Mouse (Mus musculus) MEL (cell line): ENCODE data around the gene Tnpo1. TPM values are rescaled to one million over a fixed set of nuclear protein-coding genes. Genes with fewer than 3 reads are reported as not detected.
A peak's percentile ranks its signal among the peaks of the same experiment; 100 is the strongest.

Source experiments
- DNase-seq: peaks from one replicate; pipeline ENCODE4 v3.0.0; 2011; ENCODE audit warnings: low read depth, low spot score
- H3K27ac ChIP-seq: 2 replicates; pipeline ENCODE4 v1.5.1; 2012; ENCODE audit warnings: low read depth, mild to moderate bottlenecking, control low read depth, low read length, moderate library complexity; ENCODE audit not compliant: control insufficient read depth
- H3K27me3 ChIP-seq, 2 experiments: fragments of 150-350 bp in 1 of 2; sonication (generic) in 1 of 2; 2 replicates each; pipeline ENCODE4 v1.6.1; 2012; ENCODE audit warnings: low read length in 2 of 2, mild to moderate bottlenecking in 2 of 2, improper control_type of control experiment in 1 of 2, moderate library complexity in 1 of 2; ENCODE audit not compliant: insufficient read depth in 2 of 2, control insufficient read depth in 1 of 2
- H3K36me3 ChIP-seq, 2 experiments: 2 replicates each; pipeline ENCODE4 v1.6.1; 2012 to 2014; ENCODE audit warnings: low read length in 2 of 2, improper control_type of control experiment in 1 of 2, inconsistent platforms in 1 of 2, mild to moderate bottlenecking in 1 of 2; ENCODE audit not compliant: insufficient read depth in 2 of 2, control insufficient read depth in 1 of 2
- H3K4me1 ChIP-seq, 2 experiments: fragments of 150-350 bp in 1 of 2; sonication (generic) in 1 of 2; 2 replicates each; pipeline ENCODE4 v1.6.1; 2012; ENCODE audit warnings: low read length in 2 of 2, improper control_type of control experiment in 1 of 2, mild to moderate bottlenecking in 1 of 2; ENCODE audit not compliant: insufficient read depth in 2 of 2, control insufficient read depth in 1 of 2
- H3K4me3 ChIP-seq, 2 experiments: fragments of 150-350 bp in 1 of 2; sonication (generic) in 1 of 2; 2 replicates each; pipeline ENCODE4 v1.5.1; 2012; ENCODE audit warnings: low read depth in 2 of 2, low read length in 2 of 2, mild to moderate bottlenecking in 2 of 2, moderate library complexity in 2 of 2, control low read depth in 1 of 2, improper control_type of control experiment in 1 of 2; ENCODE audit not compliant: control insufficient read depth in 1 of 2, insufficient read depth in 1 of 2
- H3K79me2 ChIP-seq: 2 replicates; pipeline ENCODE4 v1.6.1; 2012; ENCODE audit warnings: mild to moderate bottlenecking, low read length, moderate library complexity; ENCODE audit not compliant: control insufficient read depth, poor library complexity, insufficient read depth
- H3K9ac ChIP-seq: 2 replicates; pipeline ENCODE4 v1.6.1; 2012; ENCODE audit warnings: low read depth, mild to moderate bottlenecking, control low read depth, low read length, moderate library complexity; ENCODE audit not compliant: control insufficient read depth, poor library complexity, severe bottlenecking
- H3K9me3 ChIP-seq: fragments of 150-350 bp; sonication (generic); replicated peaks from 2 replicates; pipeline ENCODE4 v1.6.1; 2012; ENCODE audit warnings: mild to moderate bottlenecking, low read length, improper control_type of control experiment, moderate library complexity; ENCODE audit not compliant: insufficient read depth
- JUND ChIP-seq: IDR thresholded peaks from 2 replicates; pipeline ENCODE4 v1.6.1; 2011; ENCODE audit warnings: low read depth, mild to moderate bottlenecking, improper control_type of control experiment, low read length
- MAX ChIP-seq: IDR thresholded peaks from 2 replicates; pipeline ENCODE4 v1.6.1; 2011; ENCODE audit warnings: low read length, improper control_type of control experiment
- MYB ChIP-seq: IDR thresholded peaks from 2 replicates; pipeline ENCODE4 v1.6.1; 2011; ENCODE audit warnings: mild to moderate bottlenecking, low read depth, low read length, improper control_type of control experiment
- MYC ChIP-seq: IDR thresholded peaks from 2 replicates; pipeline ENCODE4 v1.6.1; 2011; ENCODE audit warnings: low read depth, mild to moderate bottlenecking, low read length, improper control_type of control experiment, moderate library complexity
- POLR2AphosphoS5 ChIP-seq: IDR thresholded peaks from 2 replicates; pipeline ENCODE4 v1.6.1; 2012; ENCODE audit warnings: low read depth, borderline replicate concordance, mild to moderate bottlenecking, inconsistent platforms, low read length, moderate library complexity, mixed read lengths
- RCOR1 ChIP-seq: IDR thresholded peaks from 2 replicates; pipeline ENCODE4 v1.6.1; 2012; ENCODE audit warnings: low read depth, mild to moderate bottlenecking, inconsistent platforms, low read length, improper control_type of control experiment
- SIN3A ChIP-seq: IDR thresholded peaks from 2 replicates; pipeline ENCODE4 v1.6.1; 2012; ENCODE audit warnings: low read length, improper control_type of control experiment, inconsistent platforms
- UBTF ChIP-seq: IDR thresholded peaks from 2 replicates; pipeline ENCODE4 v1.6.1; 2012; ENCODE audit warnings: low read depth, mild to moderate bottlenecking, inconsistent platforms, low read length, improper control_type of control experiment, moderate library complexity, borderline replicate concordance; ENCODE audit not compliant: insufficient read depth
- USF1 ChIP-seq: IDR thresholded peaks from 2 replicates; pipeline ENCODE4 v1.6.1; 2014; ENCODE audit warnings: low read depth, mild to moderate bottlenecking, inconsistent platforms, low read length, improper control_type of control experiment, moderate library complexity
- ZKSCAN1 ChIP-seq: IDR thresholded peaks from 2 replicates; pipeline ENCODE4 v1.6.1; 2012; ENCODE audit warnings: low read depth, mild to moderate bottlenecking, inconsistent platforms, low read length, improper control_type of control experiment, moderate library complexity
- ZNF384 ChIP-seq: IDR thresholded peaks from 2 replicates; pipeline ENCODE4 v1.6.1; 2012; ENCODE audit warnings: low read depth, mild to moderate bottlenecking, inconsistent platforms, low read length, improper control_type of control experiment
- polyA plus RNA-seq, 2 experiments: library from polyadenylated mRNA; stranded (reverse) in 1 of 2; unstranded in 1 of 2; fragments of >175 nt in 1 of 2; fragments of >200 nt in 1 of 2; gene quantifications; 2 replicates each; pipeline versions ENCODE4 v1.2.1 to v1.2.4; 2012; ENCODE audit warnings: low replicate concordance in 2 of 2, low read depth in 1 of 2; ENCODE audit not compliant: insufficient read length in 2 of 2, insufficient read depth in 1 of 2, missing spikeins in 1 of 2
- total RNA-seq: library from RNA; depleted of rRNA; stranded (reverse); fragments of 300-350 nt; gene quantifications from 2 replicates; pipeline ENCODE4 v1.2.3, GENCODE M21; 2012

The Tnpo1 gene
- total and polyA plus RNA-seq, 3 experiments, result 48.0 to 123 (median 89.6) TPM

- peaks cover 0 to 19% of the 10 kb centered on the region in 2 experiments; a peak in 2 of 4 replicates for H3K36me3 ChIP-seq
- no peak for TF ChIP-seq UBTF
- TF ChIP-seq ZNF384, result no peak
- no peak for TF ChIP-seq MYB
- peak; percentile 66; the same call in 1 of the 2 replicates for TF ChIP-seq SIN3A
- TF ChIP-seq RCOR1, result 0 out of 2 replicates have a peak, but pooled peaks have one; percentile 27
- H3K9me3 ChIP-seq, result no peaks in the 10 kb centered on the region
- peak overlapping the region; percentile 80 to 83 for H3K4me3 ChIP-seq
- H3K27ac ChIP-seq, result peak overlapping the region; percentile 46
- DNase-seq, result peak; percentile 65
- H3K9ac ChIP-seq, result peak overlapping the region; percentile 91
- H3K27me3 ChIP-seq, result no peaks in the 10 kb centered on the region
- peaks cover 8 to 11% of the 10 kb centered on the region in 2 experiments for H3K4me1 ChIP-seq
- peaks cover 20% of the 10 kb centered on the region for H3K79me2 ChIP-seq
Measured at GRCm38 (mm10) chr13:98814275-98815040, 111.7 kb downstream of the Tnpo1 start.

- H3K4me3 ChIP-seq, result peak overlapping the region; percentile 80 to 83
- no peak for TF ChIP-seq JUND
- no peak for TF ChIP-seq POLR2AphosphoS5
- TF ChIP-seq MYC, result peak; percentile 48; the same call in 1 of the 2 replicates
- peak; percentile 72 for TF ChIP-seq MAX
- TF ChIP-seq USF1, result peak; percentile 38; the same call in 1 of the 2 replicates
- no peaks in the 10 kb centered on the region for H3K9me3 ChIP-seq
- peak; percentile 54 for DNase-seq
- peak overlapping the region; percentile 91 for H3K9ac ChIP-seq
- H3K27ac ChIP-seq, result peak overlapping the region; percentile 46; the same call in 1 of the 2 replicates
- peaks cover 20% of the 10 kb centered on the region for H3K79me2 ChIP-seq
- no peaks in the 10 kb centered on the region for H3K27me3 ChIP-seq
- peaks cover 8 to 17% of the 10 kb centered on the region in 2 experiments for H3K4me1 ChIP-seq
- peaks cover 0 to 21% of the 10 kb centered on the region in 2 experiments; a peak in 2 of 4 replicates for H3K36me3 ChIP-seq
Measured at GRCm38 (mm10) chr13:98813596-98814274, 112.4 kb downstream of the Tnpo1 start.

- DNase-seq, result no peak
- Histone ChIP-seq H3K27ac (no peak overlapping the region), H3K4me3 (peak overlapping the region in 1 of 2 experiments; percentile 80; a peak in 1 of 4 replicates), H3K27me3 (no peaks in the 10 kb centered on the region), H3K9ac (no peak overlapping the region), H3K36me3 (peaks cover 0 to 24% of the 10 kb centered on the region in 2 experiments; a peak in 2 of 4 replicates), H3K9me3 (no peaks in the 10 kb centered on the region), H3K4me1 (peaks cover 12 to 18% of the 10 kb centered on the region in 2 experiments), H3K79me2 (peaks cover 23% of the 10 kb centered on the region)
- TF ChIP-seq ZNF384 (peak; percentile 75), ZKSCAN1 (no peak)
Measured at GRCm38 (mm10) chr13:98813167-98813566, 113.0 kb downstream of the Tnpo1 start.
